Mouse (Mus musculus) adrenal gland, adult 8-10 months (tissue): ENCODE data around the gene Zfp988. TPM values are rescaled to one million over a fixed set of nuclear protein-coding genes. Genes with fewer than 3 reads are reported as not detected.
"Not testable (repeated sequence)": the region's sequence is repeated elsewhere in the genome, so short reads cannot be mapped to it uniquely, and the experiment has no call there.

Source experiments
- DNase-seq: peaks from one replicate; pipeline ENCODE4 v3.0.0; 2022
- total RNA-seq, 4 experiments: library from RNA; stranded (reverse); gene quantifications; 2 replicates each; pipeline ENCODE4 v1.2.4; 2022

Zfp988 gene
- total RNA-seq, result under 1 TPM in 3 of 4 experiments, not detected in 1; 0.30 to 0.40 (median 0.35) TPM

- DNase-seq, result not testable (repeated sequence)
Observed at GRCm38 (mm10) chr4:147305436-147305835, at the start of gene Zfp988. Gene Zfp988 (plus strand): TSS chr4:147305674.

- not testable (repeated sequence) for DNase-seq
Observed at GRCm38 (mm10) chr4:147262708-147263107, 42.8 kb upstream of the Zfp988 start.

- DNase-seq, result not testable (repeated sequence)
Observed at GRCm38 (mm10) chr4:147267302-147267701, 38.2 kb upstream of the Zfp988 start.

GRCm38 (mm10) chr4:147268735-147269134 is 36.7 kb upstream of the Zfp988 start:
- DNase-seq, result not testable (repeated sequence)

GRCm38 (mm10) chr4:147270026-147270425 is 35.4 kb upstream of the Zfp988 start:
- DNase-seq, result not testable (repeated sequence)

GRCm38 (mm10) chr4:147271601-147272000 is 33.9 kb upstream of the Zfp988 start:
- not testable (repeated sequence) for DNase-seq

GRCm38 (mm10) chr4:147275021-147275772 is 30.3 kb upstream of the Zfp988 start:
- not testable (repeated sequence) for DNase-seq

- not testable (repeated sequence) for DNase-seq
Observed at GRCm38 (mm10) chr4:147275773-147276140, 29.7 kb upstream of the Zfp988 start.

- DNase-seq, result not testable (repeated sequence)
Observed at GRCm38 (mm10) chr4:147280406-147280805, 25.1 kb upstream of the Zfp988 start.

GRCm38 (mm10) chr4:147298585-147298984 is 6.9 kb upstream of the Zfp988 start:
- DNase-seq, result not testable (repeated sequence)

- not testable (repeated sequence) for DNase-seq
Observed at GRCm38 (mm10) chr4:147302375-147302774, 3.1 kb upstream of the Zfp988 start.

- DNase-seq, result not testable (repeated sequence)
Observed at GRCm38 (mm10) chr4:147335036-147335690, 29.7 kb downstream of the Zfp988 start.

GRCm38 (mm10) chr4:147335691-147336367 is 30.4 kb downstream of the Zfp988 start:
- DNase-seq, result not testable (repeated sequence)

- DNase-seq, result not testable (repeated sequence)
Observed at GRCm38 (mm10) chr4:147336368-147337195, 31.1 kb downstream of the Zfp988 start.

- DNase-seq, result not testable (repeated sequence)
Observed at GRCm38 (mm10) chr4:147337520-147337919, 32.0 kb downstream of the Zfp988 start.

- DNase-seq, result no peak
Observed at GRCm38 (mm10) chr4:147338032-147338610, 32.6 kb downstream of the Zfp988 start.

- not testable (repeated sequence) for DNase-seq
Observed at GRCm38 (mm10) chr4:147338706-147339105, 33.2 kb downstream of the Zfp988 start.

- DNase-seq, result not testable (repeated sequence)
Observed at GRCm38 (mm10) chr4:147339601-147340219, 34.2 kb downstream of the Zfp988 start.

- DNase-seq, result not testable (repeated sequence)
Observed at GRCm38 (mm10) chr4:147340236-147340635, 34.8 kb downstream of the Zfp988 start.

- not testable (repeated sequence) for DNase-seq
Observed at GRCm38 (mm10) chr4:147340876-147341275, 35.4 kb downstream of the Zfp988 start.
